Mouse (Mus musculus) limb, embryonic 10.5 days (tissue): ENCODE data around the gene Stpg2. TPM values are rescaled to one million over a fixed set of nuclear protein-coding genes. Genes with fewer than 3 reads are reported as not detected.
A peak's percentile ranks its signal among the peaks of the same experiment; 100 is the strongest.

ENCODE experiments used
- DNase-seq: peaks from one replicate; pipeline ENCODE4 v3.0.0-alpha.2; 2017; ENCODE audit warnings: low spot score
- H3K27ac ChIP-seq: fragments of 300-500 bp; sonication (generic); 2 replicates; pipeline ENCODE4 v1.5.1; 2016; ENCODE audit warnings: mild to moderate bottlenecking
- H3K27me3 ChIP-seq: fragments of 300-500 bp; sonication (generic); 2 replicates; pipeline ENCODE4 v1.6.1; 2016; ENCODE audit warnings: low read depth, mild to moderate bottlenecking; ENCODE audit not compliant: poor library complexity, severe bottlenecking
- H3K36me3 ChIP-seq: fragments of 300-500 bp; sonication (generic); 2 replicates; pipeline ENCODE4 v1.6.1; 2016; ENCODE audit warnings: mild to moderate bottlenecking, moderate library complexity
- H3K4me1 ChIP-seq: fragments of 300-500 bp; sonication (generic); 2 replicates; pipeline ENCODE4 v1.6.1; 2016
- H3K4me3 ChIP-seq: fragments of 300-500 bp; sonication (generic); 2 replicates; pipeline ENCODE4 v1.5.1; 2016; ENCODE audit warnings: mild to moderate bottlenecking, moderate library complexity
- H3K9me3 ChIP-seq: fragments of 300-500 bp; sonication (generic); replicated peaks from 2 replicates; pipeline ENCODE4 v1.6.1; 2016; ENCODE audit warnings: mild to moderate bottlenecking
- WGBS: fragments of 180-500 bp; shearing (Covaris S2); methylation state at CpG from one replicate; pipeline ENCODE4 v1.1.7; 2016; 5-methylcytosine and 5-hydroxymethylcytosine counted together
- polyA plus RNA-seq: library from polyadenylated mRNA; unstranded; fragments of >200 nt; fragmentation: Nextera tagmentation; extraction: Ambion mirVana; gene quantifications from 2 replicates; pipeline ENCODE4 v1.2.1, GENCODE M21; 2016

The Stpg2 gene
- 0.09 TPM in 1 of 2 replicates, not detected in the other for polyA plus RNA-seq

DNA sequence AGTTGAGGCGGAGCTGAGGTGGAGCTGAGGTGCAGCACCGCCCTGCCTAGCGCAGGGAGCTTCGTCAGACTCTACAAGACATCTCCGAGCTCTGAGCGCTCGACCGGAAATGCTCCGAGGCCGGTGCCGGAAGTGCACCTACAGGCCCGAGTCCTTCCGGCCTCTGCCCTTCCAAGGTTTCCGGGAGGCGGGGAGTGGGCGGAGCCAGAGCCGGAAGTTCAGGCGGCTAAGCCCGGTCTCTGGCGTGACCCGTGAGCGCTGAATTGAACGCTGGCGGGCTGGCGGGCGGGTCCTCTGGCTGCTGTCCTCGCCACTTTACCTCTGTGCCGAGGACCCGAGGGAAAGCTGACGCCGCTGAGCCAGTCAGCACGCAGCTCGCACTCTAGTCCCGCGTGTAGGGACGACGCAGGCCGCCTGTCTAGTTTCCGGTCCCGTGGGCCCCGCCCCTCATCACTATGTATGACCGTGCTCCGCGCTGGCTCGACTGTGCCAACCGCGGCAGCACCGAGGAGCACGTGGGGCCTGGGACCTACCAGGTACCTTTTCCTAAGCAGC, at the start of gene Stpg2:
Gene Stpg2, plus strand, starts transcription at position 251 of the 555 bp plus-strand sequence.
- Histone ChIP-seq H3K27ac (peak within 1 kb of the TSS; percentile 93), H3K27me3 (peaks cover 28% of the 10 kb centered on the region), H3K4me3 (peak within 1 kb of the TSS; percentile 67), H3K4me1 (peaks cover 10% of the 10 kb centered on the region; the same call in 1 of the 2 replicates), H3K36me3 (no peaks in the 10 kb centered on the region), H3K9me3 (no peaks in the 10 kb centered on the region)
- peak; percentile 94 for DNase-seq
- WGBS, result under 1% methylated on average over 49 of the region's 49 CpGs

- no peaks in the 10 kb centered on the region for H3K9me3 ChIP-seq
- H3K27me3 ChIP-seq, result no peaks in the 10 kb centered on the region
- no peak overlapping the region for H3K27ac ChIP-seq
- no peaks in the 10 kb centered on the region for H3K4me1 ChIP-seq
- 31% methylated on average over 2 of the region's 2 CpGs for WGBS
- no peak for DNase-seq
- H3K36me3 ChIP-seq, result no peaks in the 10 kb centered on the region
- H3K4me3 ChIP-seq, result no peak overlapping the region
These were observed 43.3 kb upstream of the Stpg2 start for GRCm38 (mm10) chr3:139162146-139162545.

- H3K36me3 ChIP-seq, result no peaks in the 10 kb centered on the region
- H3K4me1 ChIP-seq, result no peaks in the 10 kb centered on the region
- H3K9me3 ChIP-seq, result no peaks in the 10 kb centered on the region
- H3K27me3 ChIP-seq, result no peaks in the 10 kb centered on the region
- no peak overlapping the region for H3K4me3 ChIP-seq
- no peak overlapping the region for H3K27ac ChIP-seq
- DNase-seq, result no peak
- 86% methylated on average over 4 of the region's 4 CpGs for WGBS
These were observed 42.8 kb upstream of the Stpg2 start for GRCm38 (mm10) chr3:139162658-139163057.

- WGBS, result 85% methylated on average over 4 of the region's 4 CpGs
- Histone ChIP-seq H3K9me3 (no peaks in the 10 kb centered on the region), H3K4me1 (no peaks in the 10 kb centered on the region), H3K4me3 (no peak overlapping the region), H3K36me3 (no peaks in the 10 kb centered on the region), H3K27me3 (no peaks in the 10 kb centered on the region), H3K27ac (no peak overlapping the region)
- no peak for DNase-seq
These were observed 36.8 kb upstream of the Stpg2 start for GRCm38 (mm10) chr3:139168510-139169269.

DNA sequence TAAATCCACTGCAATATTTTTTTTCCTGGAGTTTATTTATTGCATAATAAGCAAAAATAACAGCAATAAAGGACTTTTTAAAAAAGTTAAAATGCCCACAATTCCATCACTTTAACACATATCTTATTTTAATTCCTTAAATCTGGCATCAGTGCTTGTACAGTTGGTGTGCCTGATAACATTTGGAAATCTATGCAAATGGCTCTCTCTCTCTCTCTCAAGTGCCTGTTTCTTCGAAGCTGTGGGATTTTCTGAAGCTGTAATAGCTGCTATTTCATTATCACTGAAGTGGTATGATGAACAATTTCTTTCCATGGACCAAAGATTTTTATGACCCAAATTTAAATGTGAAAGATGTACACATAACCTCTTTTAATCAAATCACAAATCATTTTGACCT, 35.8 kb upstream of the Stpg2 start:
- no peak overlapping the region for H3K27ac ChIP-seq
- no peaks in the 10 kb centered on the region for H3K9me3 ChIP-seq
- no peak for DNase-seq
- no peaks in the 10 kb centered on the region for H3K36me3 ChIP-seq
- no peaks in the 10 kb centered on the region for H3K4me1 ChIP-seq
- WGBS, result 84% methylated on average over 1 of the region's 1 CpGs
- no peak overlapping the region for H3K4me3 ChIP-seq
- H3K27me3 ChIP-seq, result no peaks in the 10 kb centered on the region

- WGBS, result 71% methylated on average over 1 of the region's 1 CpGs
- no peaks in the 10 kb centered on the region for H3K9me3 ChIP-seq
- H3K36me3 ChIP-seq, result no peaks in the 10 kb centered on the region
- no peak for DNase-seq
- H3K4me3 ChIP-seq, result no peak overlapping the region
- no peaks in the 10 kb centered on the region for H3K4me1 ChIP-seq
- H3K27ac ChIP-seq, result no peak overlapping the region
- H3K27me3 ChIP-seq, result no peaks in the 10 kb centered on the region
These were observed 28.6 kb upstream of the Stpg2 start for GRCm38 (mm10) chr3:139176936-139177335.

GRCm38 (mm10) chr3:139191541-139191940, 14.0 kb upstream of the Stpg2 start:
- H3K27me3 ChIP-seq, result no peaks in the 10 kb centered on the region
- H3K36me3 ChIP-seq, result no peaks in the 10 kb centered on the region
- no peak overlapping the region for H3K4me3 ChIP-seq
- H3K27ac ChIP-seq, result no peak overlapping the region
- H3K4me1 ChIP-seq, result no peaks in the 10 kb centered on the region
- 76% methylated on average over 1 of the region's 1 CpGs for WGBS
- no peaks in the 10 kb centered on the region for H3K9me3 ChIP-seq
- DNase-seq, result no peak

DNA sequence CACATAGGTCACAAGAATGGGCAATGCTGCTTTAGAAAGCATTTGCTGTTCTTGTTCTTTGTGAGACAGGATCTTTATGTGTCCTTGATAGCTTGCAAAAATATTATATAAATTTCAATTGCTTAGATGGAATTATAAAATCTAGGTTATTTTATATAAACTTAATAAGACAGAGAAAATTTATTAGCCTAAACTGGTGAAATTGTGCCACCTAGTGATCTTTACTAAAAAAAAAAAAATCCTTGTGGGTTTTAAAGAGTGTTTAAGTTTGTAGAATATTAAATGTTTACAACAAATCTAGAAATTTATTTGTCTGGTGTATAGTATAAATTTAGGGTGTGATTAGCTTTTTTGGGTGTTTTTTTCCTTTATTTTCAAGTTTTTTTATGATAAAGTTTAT, 11.6 kb upstream of the Stpg2 start:
- H3K4me3 ChIP-seq, result no peak overlapping the region
- no peaks in the 10 kb centered on the region for H3K36me3 ChIP-seq
- no peak overlapping the region for H3K27ac ChIP-seq
- no peaks in the 10 kb centered on the region for H3K9me3 ChIP-seq
- no peaks in the 10 kb centered on the region for H3K4me1 ChIP-seq
- H3K27me3 ChIP-seq, result no peaks in the 10 kb centered on the region
- no peak for DNase-seq

GRCm38 (mm10) chr3:139198412-139198811, 7.1 kb upstream of the Stpg2 start:
- 73% methylated on average over 3 of the region's 3 CpGs for WGBS

DNA sequence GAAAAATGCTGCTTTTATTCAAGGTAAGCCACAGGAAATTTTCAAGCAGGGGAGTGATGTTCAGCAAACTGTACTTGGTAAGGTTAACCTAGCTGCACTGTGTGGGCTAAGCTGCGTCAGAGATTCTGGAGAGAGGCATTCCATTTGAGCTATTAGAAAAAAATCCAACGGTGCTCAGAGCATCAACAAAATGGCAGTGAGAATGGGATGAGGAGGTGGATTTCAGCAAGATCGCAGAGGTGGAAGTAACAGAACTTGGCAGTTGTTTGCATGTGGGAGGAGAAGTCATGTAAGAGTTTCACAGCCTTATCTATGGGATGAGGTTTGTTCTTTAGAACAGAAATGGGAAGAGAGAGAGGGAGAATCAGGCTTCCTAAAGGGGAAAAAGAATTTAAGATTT, 5.2 kb upstream of the Stpg2 start:
- peaks cover 30% of the 10 kb centered on the region for H3K27me3 ChIP-seq
- H3K4me1 ChIP-seq, result peaks cover 5% of the 10 kb centered on the region; the same call in 1 of the 2 replicates
- no peak overlapping the region for H3K27ac ChIP-seq
- WGBS, result 77% methylated on average over 3 of the region's 3 CpGs
- H3K9me3 ChIP-seq, result no peaks in the 10 kb centered on the region
- no peak for DNase-seq
- no peak overlapping the region for H3K4me3 ChIP-seq
- H3K36me3 ChIP-seq, result no peaks in the 10 kb centered on the region

More at GRCm38 (mm10) chr3:139198412-139198811, 7.1 kb upstream of the Stpg2 start:
- H3K36me3 ChIP-seq, result no peaks in the 10 kb centered on the region
- DNase-seq, result no peak
- peaks cover 17% of the 10 kb centered on the region for H3K27me3 ChIP-seq
- H3K4me3 ChIP-seq, result no peak overlapping the region
- no peak overlapping the region for H3K27ac ChIP-seq
- H3K9me3 ChIP-seq, result no peaks in the 10 kb centered on the region
- H3K4me1 ChIP-seq, result no peaks in the 10 kb centered on the region

DNA sequence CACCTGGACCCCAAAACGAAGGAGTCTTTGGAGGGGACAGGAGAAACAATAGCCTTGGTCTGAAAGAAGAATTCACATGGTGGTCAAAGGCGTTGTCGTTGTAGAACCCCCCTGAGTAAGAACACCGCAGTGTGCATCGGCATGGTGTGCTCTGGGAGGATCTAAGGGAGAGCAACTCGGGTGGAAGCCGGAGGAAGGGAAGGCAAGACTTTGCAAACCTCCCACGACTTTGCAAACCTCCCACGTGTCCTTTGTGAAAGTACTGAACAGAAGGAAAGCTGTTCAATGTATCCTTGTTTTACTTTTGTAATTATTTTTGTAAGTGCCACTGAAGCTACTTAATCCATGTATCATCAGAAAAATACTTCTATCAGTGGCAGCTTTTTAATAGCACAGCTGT, 11.5 kb downstream of the Stpg2 start:
- no peaks in the 10 kb centered on the region for H3K27me3 ChIP-seq
- no peak overlapping the region for H3K27ac ChIP-seq
- no peaks in the 10 kb centered on the region for H3K9me3 ChIP-seq
- H3K36me3 ChIP-seq, result no peaks in the 10 kb centered on the region
- WGBS, result 74% methylated on average over 9 of the region's 9 CpGs
- H3K4me1 ChIP-seq, result no peaks in the 10 kb centered on the region
- no peak for DNase-seq
- H3K4me3 ChIP-seq, result no peak overlapping the region

DNA sequence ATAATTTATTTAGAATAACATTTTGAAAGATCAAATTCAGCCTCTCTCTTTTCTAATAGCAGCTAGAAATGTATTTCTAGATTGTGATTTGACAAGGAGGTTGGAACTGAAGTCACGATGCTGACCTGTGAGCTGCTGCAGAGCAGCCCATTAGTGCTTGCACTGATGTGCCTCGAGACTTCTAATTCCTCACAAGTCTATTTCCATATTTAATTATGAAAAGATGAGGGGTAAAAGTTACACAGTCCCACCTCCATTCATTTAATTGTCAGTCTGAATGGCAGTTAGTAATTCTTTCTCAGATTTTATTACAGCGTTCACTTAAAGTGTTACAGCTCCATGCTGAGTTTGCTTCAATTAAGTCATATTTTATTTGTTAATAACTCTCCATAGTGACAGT, 19.6 kb downstream of the Stpg2 start:
- H3K36me3 ChIP-seq, result no peaks in the 10 kb centered on the region
- no peak for DNase-seq
- H3K27ac ChIP-seq, result no peak overlapping the region
- 70% methylated on average over 3 of the region's 3 CpGs for WGBS
- no peaks in the 10 kb centered on the region for H3K9me3 ChIP-seq
- H3K27me3 ChIP-seq, result no peaks in the 10 kb centered on the region
- H3K4me1 ChIP-seq, result no peaks in the 10 kb centered on the region
- H3K4me3 ChIP-seq, result no peak overlapping the region

- 79% methylated on average over 4 of the region's 4 CpGs for WGBS
- Histone ChIP-seq H3K4me3 (no peak overlapping the region), H3K27ac (no peak overlapping the region), H3K27me3 (no peaks in the 10 kb centered on the region), H3K4me1 (no peaks in the 10 kb centered on the region), H3K9me3 (no peaks in the 10 kb centered on the region), H3K36me3 (no peaks in the 10 kb centered on the region)
- DNase-seq, result no peak
These were observed 21.3 kb downstream of the Stpg2 start for GRCm38 (mm10) chr3:139226811-139227210.
